Mouse (Mus musculus): ENCODE measurements at regions not wholly inside any gene's neighbourhood (a gene's known extent, or its start where the extent isn't known, plus 50 kb on each side); places are given as distances from the start of the nearest gene placed in this dataset.

GRCm38 (mm10) chr6:141141016-141141415 is 108.1 kb upstream of the Pde3a start:
- no peak for DNase-seq (ENCODE audit: low spot score)

- no peak for DNase-seq (ENCODE audit: low spot score)
Measured at GRCm38 (mm10) chr6:141148417-141149169, 100.5 kb upstream of the Pde3a start.

- no peak for DNase-seq (ENCODE audit: low spot score)
Measured at GRCm38 (mm10) chr6:141149170-141149917, 99.7 kb upstream of the Pde3a start.

GRCm38 (mm10) chr6:141159326-141159725 is 89.7 kb upstream of the Pde3a start:
- no peak for DNase-seq (ENCODE audit: low spot score)

GRCm38 (mm10) chr6:141161626-141162233 is 87.3 kb upstream of the Pde3a start:
- DNase-seq (ENCODE audit: low spot score): peak; percentile 5

GRCm38 (mm10) chr6:141167270-141167669 is 81.8 kb upstream of the Pde3a start:
- DNase-seq (ENCODE audit: low spot score): no peak

- no peak for DNase-seq (ENCODE audit: low spot score)
Measured at GRCm38 (mm10) chr6:141168356-141168755, 80.7 kb upstream of the Pde3a start.

GRCm38 (mm10) chr6:141183782-141184181 is 65.3 kb upstream of the Pde3a start:
- DNase-seq (ENCODE audit: low spot score): no peak

GRCm38 (mm10) chr6:141188036-141188435 is 61.0 kb upstream of the Pde3a start:
- no peak for DNase-seq (ENCODE audit: low spot score)

GRCm38 (mm10) chr6:141189093-141189492 is 60.0 kb upstream of the Pde3a start:
- DNase-seq (ENCODE audit: low spot score): no peak

GRCm38 (mm10) chr6:141189701-141190100 is 59.4 kb upstream of the Pde3a start:
- DNase-seq (ENCODE audit: low spot score): no peak

GRCm38 (mm10) chr6:141190383-141190782 is 58.7 kb upstream of the Pde3a start:
- DNase-seq (ENCODE audit: low spot score): no peak

- no peak for DNase-seq (ENCODE audit: low spot score)
Measured at GRCm38 (mm10) chr6:141197501-141197900, 51.6 kb upstream of the Pde3a start.
